Mouse (Mus musculus) lung, adult 2 months (tissue): ENCODE results near the gene Shisal2a. TPM values are rescaled to one million over a fixed set of nuclear protein-coding genes. Genes with fewer than 3 reads are reported as not detected.

Source experiments
- DNase-seq: peaks from one replicate; pipeline ENCODE4 v3.0.0; 2022
- H3K4me1 ChIP-seq: fragments of 200-500 bp; 2 replicates; pipeline ENCODE4 v1.6.1; 2011; ENCODE audit warnings: low read length; ENCODE audit not compliant: control insufficient read depth, insufficient read depth
- H3K4me3 ChIP-seq: fragments of 200-500 bp; replicated peaks from 2 replicates; pipeline ENCODE3; 2011; ENCODE audit warnings: low read depth, mild to moderate bottlenecking, control low read depth, low read length; ENCODE audit errors: extremely low read depth
- CTCF ChIP-seq: fragments of 200-500 bp; IDR thresholded peaks from 2 replicates; pipeline ENCODE4 v1.5.1; 2011; ENCODE audit warnings: mild to moderate bottlenecking, low read length, control low read depth; ENCODE audit not compliant: insufficient read depth
- POLR2A ChIP-seq: fragments of 200-500 bp; IDR thresholded peaks from 2 replicates; pipeline ENCODE4 v1.6.1; 2011; ENCODE audit warnings: low read depth, mild to moderate bottlenecking, control low read depth, low read length, borderline replicate concordance; ENCODE audit errors: extremely low read depth
- WGBS: fragments of 180-500 bp; shearing (Covaris S2); methylation state at CpG from one replicate; pipeline ENCODE4 v1.1.7; 2018; 5-methylcytosine and 5-hydroxymethylcytosine counted together
- polyA plus RNA-seq: library from polyadenylated mRNA; depleted of rRNA; stranded (reverse); fragments of >200 nt; gene quantifications from 2 replicates; pipeline ENCODE4 v1.2.3, GENCODE M21; 2012

The Shisal2a gene
- polyA plus RNA-seq, 1 experiment, result 2.8 TPM

DNA sequence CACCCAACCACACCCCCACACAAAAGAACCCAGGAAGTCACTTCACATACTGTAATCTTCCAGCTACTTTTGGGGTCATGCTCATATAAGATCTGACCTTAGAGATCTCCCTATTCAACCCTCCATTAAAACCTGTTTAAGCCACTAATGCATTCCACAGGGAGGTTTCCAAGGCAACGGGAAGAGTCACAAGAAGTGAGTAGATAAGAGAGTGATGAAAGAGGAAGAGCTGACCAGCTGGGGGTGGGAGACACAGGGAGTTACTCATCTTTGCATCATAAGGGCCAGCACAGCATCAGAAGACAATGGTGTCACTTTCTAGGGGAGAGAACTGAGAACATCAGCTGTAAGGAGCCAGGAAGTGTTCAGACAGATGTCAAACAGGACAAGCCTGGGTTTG, 3.0 kb downstream of the Shisal2a start:
- 10% methylated on average over 1 of the region's 1 CpGs for WGBS
- TF ChIP-seq CTCF (no peak), POLR2A (no peak)
- DNase-seq, result no peak

GRCm38 (mm10) chr4:108379476-108379875, 3.7 kb downstream of the Shisal2a start:
- 82% methylated on average over 3 of the region's 3 CpGs for WGBS
- DNase-seq, result no peak
- no peak for TF ChIP-seq POLR2A
- TF ChIP-seq CTCF, result no peak
- no peak overlapping the region for H3K4me3 ChIP-seq
- no peaks in the 10 kb centered on the region for H3K4me1 ChIP-seq

More for the DNA sequence above, 3.0 kb downstream of the Shisal2a start:
- Histone ChIP-seq H3K4me3 (no peak overlapping the region), H3K4me1 (no peaks in the 10 kb centered on the region)

- Histone ChIP-seq H3K4me3 (no peak overlapping the region), H3K4me1 (no peaks in the 10 kb centered on the region)
- 48% methylated on average over 3 of the region's 3 CpGs for WGBS
- TF ChIP-seq CTCF, result no peak
- no peak for TF ChIP-seq POLR2A
- DNase-seq, result no peak
Measured at GRCm38 (mm10) chr4:108372166-108372565, 11.0 kb downstream of the Shisal2a start.

DNA sequence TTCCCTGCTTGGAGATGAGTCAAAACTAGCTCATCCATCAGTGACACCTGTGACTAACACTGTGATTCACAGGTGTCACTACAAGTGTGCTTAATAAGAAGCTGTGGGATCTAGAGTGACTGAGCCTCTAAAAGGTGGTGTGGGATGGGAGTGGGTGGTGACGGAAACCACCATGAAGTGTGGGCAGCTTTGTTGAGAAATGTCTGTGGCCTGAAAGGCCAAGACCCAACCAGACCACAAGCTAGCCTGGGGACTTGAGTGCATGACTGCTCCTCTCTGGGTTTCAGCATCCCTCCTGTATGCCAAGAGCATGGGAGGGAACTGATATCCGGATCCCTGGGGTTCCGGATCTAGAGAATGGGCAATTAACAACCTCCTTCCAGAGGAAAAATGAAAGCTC, 11.7 kb downstream of the Shisal2a start:
- DNase-seq, result no peak
- H3K4me3 ChIP-seq, result no peak overlapping the region
- WGBS, result 82% methylated on average over 3 of the region's 3 CpGs
- no peaks in the 10 kb centered on the region for H3K4me1 ChIP-seq
- TF ChIP-seq CTCF (no peak), POLR2A (no peak)

DNA sequence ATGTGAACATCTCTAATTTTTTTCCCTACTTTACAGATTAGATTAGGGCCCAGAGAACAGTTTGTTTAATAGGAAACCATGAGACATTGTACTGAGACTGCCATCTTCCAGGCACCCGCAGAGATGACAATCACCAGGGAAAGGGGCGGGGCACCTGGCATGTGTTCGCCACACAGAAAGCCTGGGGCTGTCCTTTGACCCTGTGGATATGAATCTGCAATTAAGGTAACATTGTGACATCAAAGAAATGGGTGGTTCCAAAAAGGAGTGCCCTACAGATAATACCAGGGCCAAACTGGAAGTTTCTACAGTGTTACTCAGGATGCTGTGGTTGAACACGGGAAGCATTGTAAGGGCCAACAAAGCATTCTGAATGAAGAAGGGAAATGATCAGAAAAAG, 12.7 kb downstream of the Shisal2a start:
- Histone ChIP-seq H3K4me3 (no peak overlapping the region), H3K4me1 (no peaks in the 10 kb centered on the region)
- no peak for DNase-seq
- WGBS, result 49% methylated on average over 4 of the region's 4 CpGs
- TF ChIP-seq POLR2A, result no peak
- TF ChIP-seq CTCF, result no peak

- TF ChIP-seq POLR2A (no peak), CTCF (no peak)
- Histone ChIP-seq H3K4me1 (no peaks in the 10 kb centered on the region), H3K4me3 (no peak overlapping the region)
- no peak for DNase-seq
- WGBS, result 33% methylated on average over 5 of the region's 5 CpGs
Measured at GRCm38 (mm10) chr4:108369254-108369653, 13.9 kb downstream of the Shisal2a start.

DNA sequence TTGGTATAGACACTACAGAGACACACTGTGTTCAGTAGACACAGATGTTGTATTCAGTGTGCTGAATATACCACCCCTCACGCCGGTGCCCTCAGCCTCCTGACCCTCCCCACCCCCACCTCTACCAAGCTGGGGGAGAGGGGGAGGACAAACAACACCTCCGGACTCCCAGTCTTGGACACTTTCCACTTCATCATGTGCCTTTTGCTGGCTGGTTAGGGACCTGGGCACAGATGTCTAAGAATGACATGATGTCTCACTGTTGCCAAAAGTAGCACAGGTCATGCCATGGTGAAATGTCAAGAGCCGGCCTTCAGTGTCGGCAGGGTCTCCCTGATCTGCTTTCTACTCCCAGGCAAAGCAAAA, 19.1 kb downstream of the Shisal2a start:
- TF ChIP-seq POLR2A (no peak), CTCF (no peak)
- DNase-seq, result no peak
- no peak overlapping the region for H3K4me3 ChIP-seq
- no peaks in the 10 kb centered on the region for H3K4me1 ChIP-seq
- 30% methylated on average over 5 of the region's 5 CpGs for WGBS

- WGBS, result 47% methylated on average over 7 of the region's 7 CpGs
- Histone ChIP-seq H3K4me3 (no peak overlapping the region), H3K4me1 (no peaks in the 10 kb centered on the region)
- TF ChIP-seq POLR2A (no peak), CTCF (no peak)
- no peak for DNase-seq
Measured at GRCm38 (mm10) chr4:108363355-108364110, 19.6 kb downstream of the Shisal2a start.

DNA sequence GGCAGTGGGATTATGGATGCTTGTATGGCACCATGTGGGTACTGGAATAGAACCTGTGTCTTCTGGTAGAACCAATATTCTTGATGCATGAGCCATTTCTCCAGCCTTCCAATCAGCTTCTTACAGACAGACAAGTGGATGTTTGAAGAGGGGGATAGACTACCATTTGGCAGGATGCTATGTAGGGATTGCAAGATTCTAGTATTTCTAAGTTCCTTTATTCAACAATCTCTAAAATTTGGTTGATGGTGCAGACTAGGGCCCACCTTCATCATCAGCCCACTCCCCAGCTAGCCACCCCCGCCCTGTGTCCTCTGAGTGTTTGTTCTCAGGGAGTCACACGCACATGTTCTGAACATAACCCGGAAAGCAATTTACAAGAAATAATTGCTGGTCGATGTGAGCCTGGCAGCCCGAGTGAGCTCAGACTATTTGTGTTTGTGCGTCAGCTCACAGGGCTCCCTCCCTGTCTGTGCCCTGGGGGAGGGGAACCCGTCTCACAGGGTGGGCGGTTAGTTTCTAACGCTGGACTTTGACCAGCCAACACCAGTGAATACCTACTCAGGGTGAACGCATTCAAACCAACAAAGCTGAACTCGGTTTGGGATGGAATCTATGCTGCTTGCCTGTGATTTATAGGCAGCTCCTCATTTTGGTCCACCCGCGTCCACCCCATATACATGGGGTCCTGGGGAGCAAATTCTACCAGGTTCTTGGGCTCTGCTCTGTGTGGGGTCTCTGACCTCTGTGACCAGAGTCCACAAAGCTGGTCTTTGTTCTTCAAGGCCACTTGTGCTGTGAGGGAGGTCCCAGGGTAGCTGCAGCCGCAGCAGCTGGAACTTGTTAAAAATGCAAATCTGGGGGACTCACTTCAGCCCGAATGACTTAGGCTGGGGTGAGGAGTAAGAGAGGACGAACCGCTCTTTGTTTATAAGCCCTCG, 20.6 kb downstream of the Shisal2a start:
- no peak for DNase-seq
- TF ChIP-seq POLR2A (no peak), CTCF (no peak)
- 31% methylated on average over 18 of the region's 18 CpGs for WGBS
- no peak overlapping the region for H3K4me3 ChIP-seq
- no peaks in the 10 kb centered on the region for H3K4me1 ChIP-seq
